Mouse (Mus musculus) C2C12 (cell line): ENCODE data around the gene Irf1. TPM values are rescaled to one million over a fixed set of nuclear protein-coding genes. Genes with fewer than 3 reads are reported as not detected.

Source experiments
- H3K27me3 ChIP-seq: one replicate; pipeline ENCODE4 v1.6.1; 2011; ENCODE audit not compliant: control insufficient read depth, insufficient read depth, insufficient read length
- H3K36me3 ChIP-seq: one replicate; pipeline ENCODE4 v1.6.1; 2011; ENCODE audit not compliant: control insufficient read depth, insufficient read depth
- H3K4me3 ChIP-seq: one replicate; pipeline ENCODE4 v1.5.1; 2011; ENCODE audit warnings: mild to moderate bottlenecking, control low read depth; ENCODE audit not compliant: poor library complexity, insufficient read depth, severe bottlenecking
- H3K79me2 ChIP-seq: one replicate; pipeline ENCODE4 v1.6.1; 2011; ENCODE audit not compliant: control insufficient read depth, insufficient read depth
- H3K79me3 ChIP-seq: one replicate; pipeline ENCODE4 v1.6.1; 2011; ENCODE audit warnings: low read depth, control low read depth
- H3ac ChIP-seq: one replicate; pipeline ENCODE3; 2011; ENCODE audit warnings: low read depth; ENCODE audit not compliant: control insufficient read depth, insufficient read length
- CEBPB ChIP-seq: IDR thresholded peaks from one replicate; pipeline ENCODE4 v1.6.1; 2011; ENCODE audit warnings: low read depth, mild to moderate bottlenecking, control low read depth, moderate library complexity
- CTCF ChIP-seq: IDR thresholded peaks from one replicate; pipeline ENCODE4 v1.5.1; 2011; ENCODE audit not compliant: control insufficient read depth, insufficient read depth, insufficient read length
- FOSL1 ChIP-seq: IDR thresholded peaks from one replicate; pipeline ENCODE4 v1.8.0; 2011; ENCODE audit warnings: mild to moderate bottlenecking, low read length; ENCODE audit not compliant: poor library complexity, insufficient read depth, severe bottlenecking
- MAX ChIP-seq: IDR thresholded peaks from one replicate; pipeline ENCODE4 v1.6.1; 2011; ENCODE audit warnings: mild to moderate bottlenecking, control low read depth
- MYOD1 ChIP-seq: IDR thresholded peaks from one replicate; pipeline ENCODE4 v1.6.1; 2011; ENCODE audit warnings: low read depth; ENCODE audit not compliant: control insufficient read depth, insufficient read length
- MYOG ChIP-seq: IDR thresholded peaks from one replicate; pipeline ENCODE4 v1.6.1; 2011; ENCODE audit not compliant: control insufficient read depth, insufficient read length; ENCODE audit errors: extremely low read depth
- USF1 ChIP-seq: IDR thresholded peaks from one replicate; pipeline ENCODE4 v1.6.1; 2011; ENCODE audit warnings: low read depth, mild to moderate bottlenecking, control low read depth, moderate library complexity
- polyA plus RNA-seq: library from polyadenylated mRNA; unstranded; fragments of >200 nt; fragmentation: generic; extraction: Trizol; gene quantifications from one replicate; pipeline ENCODE4 v1.2.1, GENCODE M21; 2012; ENCODE audit warnings: missing spikeins

Gene Irf1
- polyA plus RNA-seq, 1 experiment = 26.7 TPM

DNA sequence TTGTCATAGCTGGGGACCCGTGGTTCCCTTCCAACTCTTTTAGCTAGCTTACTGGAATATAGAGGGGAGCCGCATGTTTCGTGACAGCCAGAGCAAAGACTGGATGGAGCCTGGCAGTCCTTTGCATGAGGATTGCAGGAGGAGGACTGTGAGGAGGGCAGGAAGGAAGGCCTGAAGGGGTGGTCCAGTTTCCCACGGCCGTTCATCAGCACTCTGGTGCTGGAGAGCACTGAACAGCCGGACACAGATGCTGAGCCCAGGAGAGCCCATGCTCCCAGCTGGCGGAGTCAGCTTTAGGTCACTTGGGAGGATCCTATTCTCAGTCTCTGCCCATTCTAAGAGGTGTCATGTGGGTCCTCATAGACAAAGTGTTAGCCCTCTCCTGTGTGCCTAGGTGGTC, 12.2 kb downstream of the Irf1 start:
- Histone ChIP-seq H3K4me3 (no peak overlapping the region), H3K27me3 (no peaks in the 10 kb centered on the region), H3ac (no peak overlapping the region), H3K36me3 (peaks cover 39% of the 10 kb centered on the region), H3K79me3 (peaks cover 2% of the 10 kb centered on the region), H3K79me2 (no peaks in the 10 kb centered on the region)
- TF ChIP-seq CEBPB (no peak), MYOG (no peak)

DNA sequence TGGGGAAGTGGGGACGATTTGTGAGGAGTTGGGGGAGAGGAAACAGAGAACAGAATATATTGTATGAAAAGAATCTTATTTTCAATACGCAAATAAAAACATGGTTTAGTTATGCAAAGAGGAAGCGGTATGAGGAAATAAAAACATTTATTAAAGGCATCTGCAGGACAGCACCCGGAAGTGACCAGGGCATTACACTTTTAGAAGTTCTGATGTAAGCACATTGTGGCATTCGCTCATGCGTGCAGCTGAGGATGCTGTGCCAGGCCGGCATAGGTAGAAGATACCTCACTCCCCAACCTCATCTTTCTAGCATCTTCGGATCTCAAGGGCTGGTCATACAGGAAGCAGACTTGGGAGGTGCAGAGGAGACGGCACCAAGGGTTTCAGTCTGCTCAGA, 13.5 kb downstream of the Irf1 start:
- no peaks in the 10 kb centered on the region for H3K79me2 ChIP-seq
- peaks cover 26% of the 10 kb centered on the region for H3K36me3 ChIP-seq
- TF ChIP-seq CEBPB (no peak), MYOD1 (no peak), CTCF (no peak), MYOG (no peak), MAX (no peak), USF1 (no peak), FOSL1 (no peak)
- peaks cover 2% of the 10 kb centered on the region for H3K79me3 ChIP-seq
- H3ac ChIP-seq = no peak overlapping the region
- no peaks in the 10 kb centered on the region for H3K27me3 ChIP-seq
- no peak overlapping the region for H3K4me3 ChIP-seq

DNA sequence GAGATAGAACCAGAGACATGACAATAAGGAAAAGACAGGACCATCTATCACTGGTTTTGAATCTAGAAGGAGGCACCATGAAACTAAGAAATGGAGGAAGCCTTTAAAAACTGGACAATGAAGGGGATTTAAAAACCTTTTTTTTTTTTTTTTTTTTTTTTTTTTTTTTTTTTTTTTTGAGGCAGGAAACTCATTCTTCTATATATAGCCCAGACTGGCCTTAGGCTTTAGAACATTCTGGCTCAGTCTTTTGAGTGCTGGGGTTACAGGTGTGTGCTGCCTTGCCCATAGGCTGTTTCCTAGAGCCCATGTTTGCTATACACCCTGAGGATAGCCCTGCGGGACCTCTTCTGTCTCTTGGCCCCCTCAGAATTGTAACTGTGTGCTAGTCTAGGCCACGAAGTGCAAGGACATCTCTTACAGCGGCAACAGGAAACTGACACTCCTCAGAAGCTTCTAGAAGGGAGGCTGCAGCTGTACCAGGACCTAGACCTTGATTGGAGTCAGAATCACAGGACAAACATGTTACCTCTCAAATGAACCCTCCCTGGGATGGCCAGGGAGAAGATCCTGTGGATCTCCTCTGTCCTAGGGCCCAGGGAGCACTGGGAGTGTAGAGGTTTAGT, 15.6 kb downstream of the Irf1 start:
- Histone ChIP-seq H3K79me2 (no peaks in the 10 kb centered on the region), H3K79me3 (no peaks in the 10 kb centered on the region), H3K4me3 (no peak overlapping the region), H3K36me3 (peaks cover 5% of the 10 kb centered on the region), H3K27me3 (no peaks in the 10 kb centered on the region), H3ac (no peak overlapping the region)
- no peak for TF ChIP-seq CTCF
- no peak for TF ChIP-seq CEBPB
- no peak for TF ChIP-seq MAX
- no peak for TF ChIP-seq MYOD1
- TF ChIP-seq FOSL1 = no peak
- TF ChIP-seq MYOG = no peak
- TF ChIP-seq USF1 = no peak

DNA sequence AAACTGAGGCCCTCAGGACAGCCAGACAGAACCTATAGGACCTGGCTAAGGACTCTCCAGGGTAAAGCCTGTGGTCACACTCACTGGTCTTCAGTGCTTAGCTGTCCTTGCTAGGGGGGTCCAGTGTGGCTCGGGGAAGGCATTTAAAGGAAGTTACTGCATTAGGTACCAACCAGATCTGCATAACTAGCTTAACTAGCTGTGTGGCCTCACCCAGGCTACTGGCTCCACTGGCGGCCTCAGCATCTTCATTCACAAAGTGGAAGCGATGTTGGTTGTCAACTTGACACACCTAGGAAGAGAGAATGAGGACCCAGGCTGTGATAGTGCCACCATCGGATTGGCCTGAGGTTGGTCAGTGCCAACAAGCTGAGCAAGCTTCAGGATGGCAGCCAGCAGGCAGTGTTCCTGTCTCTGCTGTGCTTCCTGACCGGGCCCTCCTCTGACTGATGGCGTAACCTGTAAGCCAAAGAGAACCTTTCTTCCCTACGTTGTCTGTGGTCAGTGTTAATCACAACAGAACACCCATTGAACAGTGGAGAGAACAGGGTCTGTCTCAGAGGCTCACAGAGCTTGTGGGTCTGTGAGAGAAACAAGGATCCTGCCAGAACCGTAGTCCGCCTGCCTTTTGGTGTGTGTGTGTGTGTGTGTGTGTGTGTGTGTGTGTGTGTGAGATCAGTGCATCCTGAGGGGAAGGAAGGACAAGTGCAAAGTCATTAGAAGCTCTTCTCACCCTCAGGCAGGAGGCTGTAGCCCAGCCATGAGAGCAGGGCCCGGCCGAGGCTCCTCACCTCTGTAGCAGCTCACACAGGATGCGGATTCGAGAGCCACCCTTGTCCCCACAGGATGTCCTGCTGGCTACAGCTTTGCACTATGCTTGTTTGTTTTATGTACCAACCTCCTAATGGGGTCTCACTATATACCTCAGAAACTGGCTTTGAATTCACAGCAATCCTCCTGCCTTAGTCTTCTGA, 16.5 kb downstream of the Irf1 start:
- Histone ChIP-seq H3K79me3 (no peaks in the 10 kb centered on the region), H3K4me3 (no peak overlapping the region), H3K36me3 (no peaks in the 10 kb centered on the region), H3ac (no peak overlapping the region), H3K27me3 (no peaks in the 10 kb centered on the region), H3K79me2 (no peaks in the 10 kb centered on the region)
- TF ChIP-seq USF1 (no peak), CTCF (no peak), MYOD1 (no peak), FOSL1 (no peak), MYOG (no peak)

DNA sequence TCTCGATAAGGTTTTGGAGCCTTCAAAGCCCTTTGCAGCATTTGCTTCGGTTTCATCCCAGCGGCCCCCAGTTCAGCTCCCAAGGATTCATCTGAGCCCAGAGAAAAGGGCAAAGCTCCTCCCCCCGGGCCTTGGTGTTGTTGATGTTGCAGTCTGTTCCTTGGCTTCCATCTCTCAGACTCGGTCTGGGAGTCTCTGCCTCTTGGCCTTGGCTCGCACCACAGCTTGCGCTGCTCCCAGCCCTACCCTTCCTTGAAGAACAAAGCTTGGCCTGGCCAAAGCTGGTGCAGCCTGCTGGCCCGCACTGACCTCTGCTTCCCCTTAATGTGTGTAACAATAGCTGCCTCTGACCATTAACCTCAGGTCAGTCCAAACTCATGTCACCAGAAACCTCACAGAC, 18.4 kb downstream of the Irf1 start:
- H3K4me3 ChIP-seq = no peak overlapping the region
- H3ac ChIP-seq = no peak overlapping the region
- TF ChIP-seq MYOG = no peak
- H3K27me3 ChIP-seq = no peaks in the 10 kb centered on the region
- H3K36me3 ChIP-seq = no peaks in the 10 kb centered on the region
- H3K79me3 ChIP-seq = no peaks in the 10 kb centered on the region
- no peaks in the 10 kb centered on the region for H3K79me2 ChIP-seq

DNA sequence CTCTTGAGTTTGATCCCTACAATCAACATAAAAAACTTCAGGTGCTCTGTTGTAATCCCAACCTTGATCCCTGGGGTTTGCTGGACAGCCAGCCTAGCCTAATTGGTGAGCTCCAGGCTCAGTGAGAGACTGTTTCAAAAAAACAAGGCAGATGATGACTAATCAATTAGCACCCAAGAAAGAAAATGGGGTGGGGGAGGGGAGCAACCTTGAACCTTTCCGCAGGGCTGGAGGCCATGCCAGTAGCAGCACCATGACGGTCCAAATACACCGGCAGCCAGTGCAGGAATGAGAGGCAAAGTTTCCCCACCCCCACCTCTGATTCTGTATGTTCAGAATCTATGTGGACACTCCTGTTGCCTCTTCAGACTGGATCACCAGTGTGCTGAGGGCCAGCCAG, 19.5 kb downstream of the Irf1 start:
- Histone ChIP-seq H3K79me3 (no peaks in the 10 kb centered on the region), H3K27me3 (no peaks in the 10 kb centered on the region)

More for the DNA sequence above, 19.5 kb downstream of the Irf1 start:
- Histone ChIP-seq H3K79me2 (no peaks in the 10 kb centered on the region), H3K36me3 (no peaks in the 10 kb centered on the region), H3K4me3 (no peak overlapping the region), H3ac (no peak overlapping the region)
- TF ChIP-seq CEBPB (no peak), MYOG (no peak), MAX (no peak), FOSL1 (no peak), USF1 (no peak), MYOD1 (no peak), CTCF (no peak)
